Mouse (Mus musculus) midbrain, embryonic 10.5 days (tissue): ENCODE results near the gene Brca2. TPM values are rescaled to one million over a fixed set of nuclear protein-coding genes. Genes with fewer than 3 reads are reported as not detected.

Experiments used
- DNase-seq: peaks from one replicate; pipeline ENCODE4 v3.0.0-alpha.2; 2017; ENCODE audit warnings: low spot score
- H3K27ac ChIP-seq: fragments of 300-500 bp; sonication (generic); replicated peaks from 2 replicates; pipeline ENCODE4 v1.5.1; 2016; ENCODE audit warnings: mild to moderate bottlenecking
- H3K27me3 ChIP-seq: fragments of 300-500 bp; sonication (generic); 2 replicates; pipeline ENCODE4 v1.6.1; 2016; ENCODE audit warnings: low read depth, mild to moderate bottlenecking; ENCODE audit not compliant: poor library complexity, severe bottlenecking
- H3K36me3 ChIP-seq: fragments of 300-500 bp; sonication (generic); 2 replicates; pipeline ENCODE4 v1.6.1; 2016; ENCODE audit warnings: mild to moderate bottlenecking, moderate library complexity
- H3K4me1 ChIP-seq: fragments of 300-500 bp; sonication (generic); 2 replicates; pipeline ENCODE4 v1.6.1; 2016
- H3K4me3 ChIP-seq: fragments of 300-500 bp; sonication (generic); 2 replicates; pipeline ENCODE4 v1.5.1; 2016; ENCODE audit warnings: mild to moderate bottlenecking, moderate library complexity
- H3K9me3 ChIP-seq: fragments of 300-500 bp; sonication (generic); replicated peaks from 2 replicates; pipeline ENCODE4 v1.6.1; 2016; ENCODE audit warnings: mild to moderate bottlenecking
- WGBS: fragments of 180-500 bp; shearing (Covaris S2); methylation state at CpG from one replicate; pipeline ENCODE4 v1.1.7; 2016; 5-methylcytosine and 5-hydroxymethylcytosine counted together
- polyA plus RNA-seq: library from polyadenylated mRNA; unstranded; fragments of >200 nt; fragmentation: Nextera tagmentation; extraction: Ambion mirVana; gene quantifications from 2 replicates; pipeline ENCODE4 v1.2.1, GENCODE M21; 2016

The Brca2 gene
- polyA plus RNA-seq, 1 experiment from 2014 or later: 34.9 TPM

DNA sequence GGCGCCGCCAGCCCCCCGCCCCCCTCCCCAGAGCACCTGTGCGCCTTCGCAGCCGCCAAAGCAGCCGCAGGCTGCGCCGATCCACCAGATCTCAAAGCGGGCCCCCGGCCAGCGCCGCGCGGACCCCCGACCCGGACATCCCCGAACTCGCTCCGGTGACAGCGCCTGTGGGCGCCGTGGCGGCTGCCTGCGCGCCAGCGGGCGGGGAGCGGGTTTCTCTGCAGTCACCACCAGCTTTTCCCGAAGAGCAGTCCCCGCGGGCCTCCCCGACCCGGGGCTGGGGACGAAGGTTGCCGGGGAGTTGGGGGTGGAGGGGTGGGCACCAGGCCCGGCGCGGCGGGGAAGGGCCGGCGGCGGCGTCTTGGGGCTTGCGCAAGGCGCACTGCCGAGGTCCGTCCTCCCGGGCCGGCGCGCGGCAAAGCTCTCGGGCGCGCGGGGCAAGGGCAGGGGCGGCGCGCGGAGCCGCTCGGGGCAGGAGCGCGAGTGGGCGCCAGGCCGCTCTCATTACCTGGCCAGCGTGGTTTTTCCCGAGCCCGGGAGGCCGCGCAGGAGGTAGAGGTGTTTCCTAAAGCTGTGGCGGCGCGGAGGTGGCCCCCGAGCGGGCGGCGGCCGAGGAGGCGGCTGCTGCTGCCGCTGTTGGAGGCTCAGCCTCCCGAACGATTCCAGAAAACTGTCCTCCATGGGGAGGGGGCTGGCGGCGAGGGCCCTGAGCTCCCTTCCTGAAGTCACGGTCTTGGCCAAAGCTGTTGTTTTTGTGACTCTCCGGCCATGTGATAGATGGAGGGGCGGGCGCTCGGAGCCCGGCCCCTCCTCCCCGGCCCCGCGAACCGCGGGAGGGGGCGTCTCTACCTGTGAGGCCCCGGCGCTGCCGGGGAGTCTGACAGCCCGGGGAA is 71.6 kb downstream of the Brca2 start:
- Histone ChIP-seq H3K9me3 (no peaks in the 10 kb centered on the region), H3K27ac (peak overlapping the region; percentile 68), H3K27me3 (peaks cover 65% of the 10 kb centered on the region), H3K4me1 (peaks cover 20% of the 10 kb centered on the region), H3K4me3 (peak overlapping the region; percentile 84), H3K36me3 (no peaks in the 10 kb centered on the region)
- WGBS: under 1% methylated on average over 99 of the region's 102 CpGs
- peak; percentile 57 for DNase-seq

DNA sequence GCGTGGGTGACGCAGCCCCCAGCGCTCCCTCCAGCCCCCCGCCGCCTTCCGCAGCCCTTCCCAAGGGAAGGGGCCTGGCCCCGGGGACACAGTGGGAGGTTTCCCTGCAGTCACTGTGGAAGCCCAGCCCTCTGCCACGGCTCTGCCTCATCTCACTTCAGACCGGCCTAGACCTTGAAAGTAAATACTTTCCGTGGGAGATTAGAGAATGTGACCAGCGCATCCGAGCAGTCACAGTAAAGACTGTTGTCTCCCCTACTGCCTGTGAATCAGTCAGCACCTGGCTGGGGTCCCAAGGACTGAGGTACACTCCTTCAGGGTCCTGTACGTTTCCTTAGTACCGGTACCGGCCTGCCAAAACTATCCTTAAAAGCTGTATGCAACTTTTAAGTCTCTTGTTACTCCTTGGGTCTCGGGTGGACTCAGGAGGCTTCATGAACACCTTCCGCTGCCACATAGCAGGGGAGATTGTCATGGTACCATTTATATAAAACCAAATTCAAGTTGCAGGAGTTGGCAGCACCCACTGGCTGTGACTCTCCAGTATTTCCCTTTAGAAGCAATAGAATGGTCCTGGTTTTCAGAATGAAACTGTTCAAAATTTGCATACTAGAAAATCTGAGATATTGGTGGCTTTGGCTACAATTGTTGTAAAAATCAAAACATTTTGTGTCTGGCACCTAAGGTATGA is 72.4 kb downstream of the Brca2 start:
- Histone ChIP-seq H3K27ac (peak overlapping the region; percentile 68), H3K4me3 (peak overlapping the region; percentile 84), H3K4me1 (peaks cover 21% of the 10 kb centered on the region), H3K9me3 (no peaks in the 10 kb centered on the region), H3K36me3 (no peaks in the 10 kb centered on the region), H3K27me3 (peaks cover 65% of the 10 kb centered on the region)
- no peak for DNase-seq
- 7% methylated on average over 17 of the region's 17 CpGs for WGBS

DNA sequence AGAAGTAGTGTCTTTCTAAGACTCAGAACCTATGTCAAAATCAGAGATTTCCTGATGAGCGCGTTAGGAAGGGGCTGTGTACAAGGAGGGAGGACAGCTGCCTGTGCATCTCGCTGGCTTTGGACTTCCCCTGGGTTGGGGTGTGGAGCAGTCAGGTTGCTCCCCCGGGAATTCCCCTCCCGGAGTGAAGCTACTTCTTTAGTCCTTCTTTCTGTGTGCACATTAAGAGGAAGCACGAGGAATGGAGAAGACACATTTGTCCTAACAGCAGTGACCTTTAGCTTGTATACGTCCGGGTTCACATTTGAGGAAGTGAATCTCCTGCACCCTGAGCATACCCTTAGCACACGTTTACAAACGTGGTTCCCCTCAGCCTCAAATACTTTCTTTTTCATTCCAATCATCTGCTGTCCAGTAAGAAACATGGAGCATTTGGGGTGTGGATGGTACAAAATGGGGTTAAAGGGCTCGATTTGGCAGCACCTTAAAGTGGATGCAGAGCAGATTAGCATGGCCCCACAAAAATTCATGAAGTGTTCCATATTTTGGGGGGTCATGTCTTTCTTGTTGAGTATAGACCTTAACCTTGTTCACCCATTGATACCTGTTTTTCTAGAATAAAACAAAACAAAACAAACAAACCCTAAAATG is 73.1 kb downstream of the Brca2 start:
- 54% methylated on average over 11 of the region's 11 CpGs for WGBS
- no peak overlapping the region for H3K27ac ChIP-seq
- H3K36me3 ChIP-seq: no peaks in the 10 kb centered on the region
- no peak overlapping the region for H3K4me3 ChIP-seq
- peaks cover 28% of the 10 kb centered on the region for H3K4me1 ChIP-seq
- H3K9me3 ChIP-seq: no peaks in the 10 kb centered on the region
- H3K27me3 ChIP-seq: peaks cover 65% of the 10 kb centered on the region
- DNase-seq: no peak

DNA sequence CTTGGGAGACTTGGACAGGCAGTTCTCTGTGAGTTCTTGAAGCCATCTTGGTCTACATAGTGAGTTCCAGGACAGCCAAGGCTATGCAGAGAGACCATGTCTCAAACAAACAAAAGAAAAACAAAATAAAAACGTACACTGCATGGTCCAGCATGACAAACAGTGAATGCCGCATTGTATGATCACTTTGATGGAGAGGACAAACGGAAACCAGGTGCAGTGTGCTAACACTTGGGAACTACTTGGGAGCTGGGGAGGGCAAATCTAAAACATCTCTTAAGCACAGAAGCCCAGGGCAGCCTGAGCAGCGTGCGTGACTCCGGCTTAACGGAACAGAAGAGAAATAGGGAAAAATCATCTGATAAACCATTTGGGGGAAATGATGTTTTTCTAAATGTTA is 74.7 kb downstream of the Brca2 start, which contains the start of gene N4bp2l1:
N4bp2l1 (minus strand) TSS at position 101 of the 400 bp plus-strand sequence.
- H3K4me3 ChIP-seq: no peak within 1 kb of the TSS
- H3K27me3 ChIP-seq: peaks cover 60% of the 10 kb centered on the region
- H3K36me3 ChIP-seq: no peaks in the 10 kb centered on the region
- 87% methylated on average over 7 of the region's 7 CpGs for WGBS
- H3K27ac ChIP-seq: no peak within 1 kb of the TSS
- H3K4me1 ChIP-seq: peaks cover 42% of the 10 kb centered on the region
- H3K9me3 ChIP-seq: no peaks in the 10 kb centered on the region
- no peak for DNase-seq

DNA sequence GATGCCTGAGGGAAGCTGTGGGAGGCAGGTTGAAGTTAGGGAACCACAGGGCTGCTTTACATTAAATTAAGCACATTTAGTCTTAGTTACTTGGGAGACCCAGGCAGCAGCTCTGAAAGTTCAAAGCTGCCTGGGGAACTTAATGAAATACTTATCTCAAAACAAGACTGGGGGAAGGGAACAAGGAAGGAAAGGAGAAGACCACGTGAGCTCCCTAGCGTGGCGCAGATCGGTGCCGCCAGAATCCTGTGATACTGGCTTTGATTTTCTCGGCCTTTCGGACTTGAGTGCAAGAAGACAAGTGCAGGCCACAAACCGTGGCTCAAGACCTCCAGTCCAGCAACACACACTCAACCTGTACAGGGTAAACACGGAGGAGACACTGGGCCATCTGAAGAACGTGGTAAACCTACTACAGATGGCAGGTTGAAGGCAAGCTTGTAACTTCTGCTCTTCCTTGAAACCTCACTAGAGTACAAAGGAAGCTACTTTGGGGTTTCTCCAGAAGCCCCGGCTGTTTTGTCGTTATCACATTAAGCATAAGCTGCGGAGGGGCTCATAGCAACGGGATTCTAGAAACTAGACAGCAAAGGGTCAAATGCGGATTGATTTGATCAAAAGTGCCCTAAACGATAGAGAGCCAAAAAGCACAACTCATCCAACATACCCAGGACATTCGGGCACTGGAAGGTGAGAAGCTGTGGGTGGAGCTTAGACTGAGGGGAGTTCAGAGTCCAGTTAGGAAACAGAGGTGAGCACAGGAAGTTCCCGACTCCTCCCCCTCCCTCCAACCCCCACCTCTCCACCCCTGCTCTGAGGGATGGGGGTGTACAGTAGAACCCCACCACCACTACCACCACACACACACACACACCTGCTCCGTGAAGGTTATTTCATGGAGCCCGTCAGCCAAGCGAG is 76.0 kb downstream of the Brca2 start:
- H3K4me1 ChIP-seq: peaks cover 36% of the 10 kb centered on the region
- H3K4me3 ChIP-seq: no peak overlapping the region
- H3K27ac ChIP-seq: no peak overlapping the region
- peaks cover 46% of the 10 kb centered on the region for H3K27me3 ChIP-seq
- no peaks in the 10 kb centered on the region for H3K36me3 ChIP-seq
- 72% methylated on average over 20 of the region's 21 CpGs for WGBS
- no peaks in the 10 kb centered on the region for H3K9me3 ChIP-seq
- DNase-seq: no peak

DNA sequence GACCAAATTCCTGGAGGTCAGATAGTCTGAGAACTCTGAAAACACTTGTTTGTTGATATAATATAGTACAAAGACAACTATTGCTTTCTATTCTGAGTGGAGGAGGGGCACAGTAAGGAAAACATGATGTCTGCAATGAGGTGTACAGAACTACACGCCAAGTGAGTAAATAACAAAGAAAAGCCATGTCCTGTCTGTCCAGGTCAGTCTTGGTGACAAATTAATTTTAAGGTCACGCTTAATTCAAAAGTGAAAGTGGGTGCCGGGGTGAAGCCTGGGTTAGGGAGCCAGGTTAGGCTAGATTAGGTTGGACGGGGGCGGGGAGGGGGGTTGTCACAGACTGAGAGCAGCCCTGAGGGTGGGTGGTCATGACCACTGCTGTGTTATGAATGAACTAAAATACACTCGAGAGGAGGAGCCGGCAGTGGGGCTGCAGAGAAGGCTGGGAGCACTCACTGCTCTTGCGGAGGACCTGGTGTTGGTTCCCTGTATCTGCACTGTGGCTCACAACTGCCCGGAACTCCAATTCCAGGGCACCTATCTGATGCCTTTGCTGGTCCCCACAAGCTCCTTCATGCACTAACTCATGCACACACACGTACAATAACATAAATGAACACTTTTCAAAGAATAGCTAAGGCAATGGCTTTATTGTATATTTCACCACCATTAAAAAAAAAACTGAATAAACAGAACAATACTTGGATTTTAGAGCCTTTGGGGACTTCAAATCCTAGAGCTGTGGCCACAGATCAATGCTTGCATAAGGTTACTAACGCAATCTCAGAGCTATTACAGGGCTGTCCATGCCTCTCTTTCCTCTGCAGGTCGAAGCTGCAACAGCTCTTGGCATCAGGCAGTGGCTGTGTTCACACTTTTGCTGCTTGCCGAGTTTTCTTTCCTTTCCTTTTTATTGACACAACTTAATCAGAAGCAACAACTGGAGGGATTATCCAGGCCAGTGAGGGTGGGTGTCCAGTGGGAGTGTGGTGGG is 77.2 kb downstream of the Brca2 start:
- no peak for DNase-seq
- Histone ChIP-seq H3K4me1 (peaks cover 26% of the 10 kb centered on the region), H3K36me3 (no peaks in the 10 kb centered on the region), H3K27me3 (peaks cover 35% of the 10 kb centered on the region), H3K27ac (no peak overlapping the region), H3K4me3 (no peak overlapping the region), H3K9me3 (no peaks in the 10 kb centered on the region)
- 69% methylated on average over 13 of the region's 13 CpGs for WGBS

DNA sequence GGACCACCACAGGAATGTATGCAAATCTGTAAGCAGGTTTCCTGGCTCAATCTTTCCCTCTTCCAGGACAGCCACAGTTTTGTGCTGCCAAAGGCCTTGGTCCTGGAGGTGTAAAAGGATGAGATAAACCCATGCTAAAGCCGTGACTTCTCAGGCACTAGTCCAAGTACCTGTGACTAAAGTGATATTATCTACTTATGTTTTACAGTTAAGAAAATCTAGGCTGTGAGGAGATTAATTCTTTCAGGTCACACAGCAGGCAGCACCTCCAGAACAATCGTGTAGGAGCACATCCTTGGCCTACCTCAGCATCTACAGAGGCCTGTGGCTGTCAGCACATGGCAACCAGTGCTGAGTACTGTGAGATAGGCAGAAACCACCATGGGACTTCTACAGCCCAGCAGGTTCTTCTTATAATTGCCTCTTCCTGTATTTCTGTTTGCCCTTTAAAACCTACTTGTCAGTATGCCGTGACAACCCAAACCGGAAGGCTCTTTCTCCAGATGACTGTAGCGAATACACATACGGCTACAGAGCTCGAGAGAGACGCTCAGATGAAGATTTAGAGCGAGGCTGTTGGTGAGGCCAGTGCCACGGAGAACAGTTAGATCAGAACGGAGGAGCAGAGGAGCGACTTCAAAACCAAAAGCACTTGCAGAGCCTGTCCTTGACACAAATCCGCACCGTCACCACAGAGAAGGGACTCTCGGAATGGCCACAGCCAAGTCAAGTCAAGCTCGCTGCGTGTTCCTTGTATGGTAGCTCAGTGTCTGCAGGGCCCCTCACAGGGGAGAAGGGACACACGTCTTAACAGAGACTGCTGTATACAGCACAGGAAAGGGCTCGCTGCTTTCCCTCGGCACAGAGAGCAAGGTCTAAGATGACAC is 78.4 kb downstream of the Brca2 start:
- Histone ChIP-seq H3K9me3 (no peaks in the 10 kb centered on the region), H3K27me3 (peaks cover 23% of the 10 kb centered on the region), H3K4me1 (peaks cover 21% of the 10 kb centered on the region), H3K27ac (peak overlapping the region; percentile 33), H3K4me3 (no peak overlapping the region), H3K36me3 (no peaks in the 10 kb centered on the region)
- no peak for DNase-seq
- WGBS: 88% methylated on average over 20 of the region's 20 CpGs

DNA sequence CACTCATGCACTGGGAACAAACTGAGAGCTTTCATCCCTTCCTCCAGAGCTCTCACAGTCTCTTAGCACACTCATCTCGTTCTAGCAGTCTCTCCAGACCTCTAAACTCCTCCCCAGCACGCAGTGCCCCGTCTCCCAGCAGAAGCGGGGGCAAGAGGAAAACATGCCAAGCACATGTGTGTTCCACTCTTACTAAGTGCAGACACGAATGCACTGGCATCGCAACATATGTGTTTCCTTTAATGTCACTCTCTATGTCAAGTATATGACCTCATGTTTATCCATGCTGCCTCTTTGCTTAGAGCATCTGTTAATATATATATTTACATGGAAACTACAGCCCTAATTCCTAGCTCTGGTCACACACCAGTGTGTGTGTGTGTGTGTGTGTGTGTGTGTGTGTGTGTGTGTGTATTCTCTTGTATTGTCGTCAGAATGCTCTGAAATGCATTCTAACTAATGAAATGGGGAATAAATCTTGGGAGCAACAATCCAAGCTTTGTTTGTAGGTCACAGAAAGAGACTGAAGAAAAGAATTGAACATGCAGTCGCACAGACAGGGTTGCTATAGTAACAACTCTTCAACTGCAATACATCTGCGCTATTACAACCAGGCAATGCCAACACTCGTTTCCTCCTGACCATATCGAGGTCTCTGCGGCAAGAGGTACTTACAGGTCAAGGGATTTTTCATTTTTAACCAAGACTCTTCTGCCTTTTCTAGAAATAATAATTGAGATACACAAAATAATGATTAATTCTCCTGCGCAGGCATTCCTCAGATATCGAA is 79.2 kb downstream of the Brca2 start:
- Histone ChIP-seq H3K27me3 (peaks cover 14% of the 10 kb centered on the region), H3K36me3 (peaks cover 7% of the 10 kb centered on the region), H3K4me1 (peaks cover 21% of the 10 kb centered on the region), H3K27ac (peak overlapping the region; percentile 33), H3K9me3 (0 out of 2 replicates have a peak, but pooled peaks cover 3% of the 10 kb centered on the region), H3K4me3 (no peak overlapping the region)
- 85% methylated on average over 14 of the region's 14 CpGs for WGBS
- no peak for DNase-seq

DNA sequence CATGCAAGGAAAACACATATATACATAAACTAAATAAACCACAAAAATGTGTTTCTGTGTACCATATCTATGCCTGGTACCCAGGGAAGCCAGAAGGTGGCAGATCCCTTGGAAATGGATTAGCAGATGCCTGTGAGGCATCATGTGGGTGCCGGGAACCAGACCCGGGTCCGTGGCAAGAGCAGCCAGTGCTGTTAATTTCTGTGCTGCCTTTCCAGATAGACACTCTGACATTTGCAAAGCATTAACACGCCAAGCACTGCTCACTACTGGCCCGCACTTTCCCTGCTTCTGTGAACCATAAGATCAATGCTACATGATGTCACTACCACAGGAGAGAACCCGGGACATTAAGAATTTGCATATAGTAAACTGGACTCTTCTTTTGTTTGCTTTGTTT is 83.7 kb downstream of the Brca2 start:
- Histone ChIP-seq H3K36me3 (peaks cover 20% of the 10 kb centered on the region), H3K9me3 (0 out of 2 replicates have a peak, but pooled peaks cover 3% of the 10 kb centered on the region), H3K27ac (no peak overlapping the region), H3K4me3 (no peak overlapping the region), H3K4me1 (peaks cover 8% of the 10 kb centered on the region; the same call in 1 of the 2 replicates), H3K27me3 (no peaks in the 10 kb centered on the region)
- 96% methylated on average over 6 of the region's 6 CpGs for WGBS
- no peak for DNase-seq

DNA sequence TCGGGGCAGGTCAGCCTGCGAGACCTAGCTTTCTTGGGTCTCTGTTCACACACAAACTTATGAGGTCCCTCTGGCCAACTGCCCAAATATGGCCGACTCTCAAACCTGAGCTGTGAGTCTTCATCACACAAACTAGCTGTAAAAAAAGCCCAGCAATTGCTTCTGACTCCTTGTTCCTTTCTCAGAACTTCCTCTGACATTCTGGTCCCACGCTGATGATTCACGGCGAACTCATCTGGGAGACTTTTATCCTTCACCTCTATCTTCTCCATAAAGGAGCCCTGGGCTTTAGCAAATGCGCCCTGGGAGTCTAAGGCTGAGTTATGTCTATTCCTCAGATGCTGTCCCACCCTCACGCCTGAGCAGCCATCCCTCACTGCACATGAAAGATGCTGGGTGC is 85.2 kb downstream of the Brca2 start:
- Histone ChIP-seq H3K4me1 (no peaks in the 10 kb centered on the region), H3K9me3 (0 out of 2 replicates have a peak, but pooled peaks cover 3% of the 10 kb centered on the region), H3K36me3 (peaks cover 20% of the 10 kb centered on the region), H3K27ac (no peak overlapping the region), H3K27me3 (no peaks in the 10 kb centered on the region), H3K4me3 (no peak overlapping the region)
- WGBS: 88% methylated on average over 8 of the region's 8 CpGs
- DNase-seq: no peak
